Mouse (Mus musculus) right cerebral cortex, postnatal 4 days (tissue): Measurements from ENCODE around the gene Lmo1.

Experiments
- DNase-seq: peaks from one replicate; pipeline ENCODE4 v3.0.0-alpha.2; 2022

Gene Lmo1

GRCm38 (mm10) chr7:109174949-109175669 lies at the start of gene Lmo1:
Gene Lmo1, minus strand, starts transcription at chr7:109175207.
- DNase-seq: peak; percentile 44

- no peak for DNase-seq
Observed at GRCm38 (mm10) chr7:109221716-109222110, 46.7 kb upstream of the Lmo1 start.

- no peak for DNase-seq
Observed at GRCm38 (mm10) chr7:109220766-109221715, 46.0 kb upstream of the Lmo1 start.

GRCm38 (mm10) chr7:109220026-109220425 lies 45.0 kb upstream of the Lmo1 start:
- DNase-seq: no peak

GRCm38 (mm10) chr7:109218977-109219271 lies 43.9 kb upstream of the Lmo1 start:
- DNase-seq: no peak

- peak; percentile 78 for DNase-seq
Observed at GRCm38 (mm10) chr7:109218130-109218976, 43.3 kb upstream of the Lmo1 start.

- no peak for DNase-seq
Observed at GRCm38 (mm10) chr7:109209804-109210203, 34.8 kb upstream of the Lmo1 start.

- DNase-seq: no peak
Observed at GRCm38 (mm10) chr7:109207811-109208210, 32.8 kb upstream of the Lmo1 start.

GRCm38 (mm10) chr7:109206358-109206757 lies 31.4 kb upstream of the Lmo1 start:
- DNase-seq: no peak

GRCm38 (mm10) chr7:109203140-109203539 lies 28.1 kb upstream of the Lmo1 start:
- no peak for DNase-seq

- no peak for DNase-seq
Observed at GRCm38 (mm10) chr7:109200559-109200958, 25.6 kb upstream of the Lmo1 start.

GRCm38 (mm10) chr7:109197161-109197650 lies 22.2 kb upstream of the Lmo1 start:
- no peak for DNase-seq

GRCm38 (mm10) chr7:109196399-109197082 lies 21.5 kb upstream of the Lmo1 start:
- DNase-seq: no peak

GRCm38 (mm10) chr7:109195982-109196381 lies 21.0 kb upstream of the Lmo1 start:
- DNase-seq: no peak

GRCm38 (mm10) chr7:109194850-109195249 lies 19.8 kb upstream of the Lmo1 start:
- no peak for DNase-seq

- no peak for DNase-seq
Observed at GRCm38 (mm10) chr7:109187244-109188035, 12.4 kb upstream of the Lmo1 start.

- DNase-seq: no peak
Observed at GRCm38 (mm10) chr7:109185975-109186374, 11.0 kb upstream of the Lmo1 start.

- no peak for DNase-seq
Observed at GRCm38 (mm10) chr7:109185564-109185963, 10.6 kb upstream of the Lmo1 start.

- DNase-seq: no peak
Observed at GRCm38 (mm10) chr7:109176688-109177087, 1.7 kb upstream of the Lmo1 start.

GRCm38 (mm10) chr7:109175670-109176625 lies 941 bp upstream of the Lmo1 start:
- DNase-seq: no peak
